9 mouse cellular contexts compared by ENCODE assay signal in the genomic region with DNA sequence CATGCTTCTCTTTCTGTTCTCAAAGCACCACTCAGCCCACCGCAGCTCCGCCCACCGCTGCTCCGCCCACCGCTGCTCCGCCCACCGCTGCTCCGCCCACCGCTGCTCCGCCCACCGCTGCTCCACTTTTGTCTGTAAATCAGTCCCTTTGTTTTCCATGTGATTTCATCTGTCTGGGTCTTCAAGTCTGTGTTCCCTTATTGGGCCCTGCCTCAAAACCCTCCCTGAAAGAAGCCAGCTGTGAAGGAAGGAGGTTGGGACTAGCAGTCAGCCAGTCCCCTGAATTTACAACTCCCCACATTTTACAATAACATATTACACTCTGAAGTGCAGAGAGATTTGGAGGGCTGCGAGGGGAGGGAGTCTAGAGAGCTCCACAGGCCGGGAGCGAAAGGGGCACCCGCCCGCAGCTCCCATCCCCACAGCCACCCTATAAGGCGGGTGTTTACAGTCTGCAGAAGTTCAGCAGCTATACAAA. TPM values are rescaled to one million over a fixed set of nuclear protein-coding genes. Genes with fewer than 3 reads are reported as not detected.
A peak's percentile ranks its signal among the peaks of the same experiment; 100 is the strongest.
DNase-seq lines count a peak whose midpoint lies in the region; ATAC-seq lines count a peak whose summit lies in the region.
"Had no signal": no experiment of that assay in that cellular context is flagged by ENCODE, and none has a peak within 500 bp of the region (broad histone marks: within the 10 kb centered on the region; RNA-seq: fewer than 3 reads in every experiment).

No protein-coding gene starts in this region.

- no peaks in the 10 kb centered on the region for H3K4me1 ChIP-seq in embryonic facial prominence, embryonic 12.5 days
- peaks cover 43% of the 10 kb centered on the region for H3K4me1 ChIP-seq in heart, embryonic 15.5 days (replicated peaks)
- no peaks in the 10 kb centered on the region for H3K4me1 ChIP-seq in neural tube, embryonic 14.5 days (ENCODE audit: control insufficient read depth, insufficient read depth, low read length)

- no peak overlapping the region for H3K4me3 ChIP-seq in embryonic facial prominence, embryonic 12.5 days
- H3K4me3 ChIP-seq in heart, embryonic 15.5 days = no peak overlapping the region
- H3K4me3 ChIP-seq in neural tube, embryonic 14.5 days (ENCODE audit: low read depth, low read length) = no peak overlapping the region

- no peak for ATAC-seq in embryonic facial prominence, embryonic 12.5 days (ENCODE audit: insufficient number of reproducible peaks, insufficient read depth, low FRiP score, low TSS enrichment)
- ATAC-seq in heart, embryonic 15.5 days (replicated peaks; ENCODE audit: insufficient number of reproducible peaks, insufficient read depth, low FRiP score, low read depth) = no peak
- ATAC-seq in neural tube, embryonic 14.5 days (ENCODE audit: low read depth) = peak; percentile 44; the same call in 1 of the 2 replicates
- ATAC-seq in megakaryocyte, adult 5-6 weeks (ENCODE audit: poor library complexity, severe bottlenecking) = no peak

- 12% methylated on average over 17 of the region's 17 CpGs for WGBS in embryonic facial prominence, embryonic 12.5 days
- 30% methylated on average over 17 of the region's 17 CpGs for WGBS in heart, embryonic 15.5 days
- WGBS in neural tube, embryonic 14.5 days = 7% methylated on average over 16 of the region's 17 CpGs

- DNase-seq in gastrocnemius, postnatal 10 days = peak; percentile 71
- DNase-seq in gastrocnemius, adult 18-20 months (ENCODE audit: low spot score) = no peak
- DNase-seq in kidney, postnatal 25 days = peak; percentile 57 to 60
- no peak for DNase-seq in frontal cortex, postnatal 25 days (ENCODE audit: low spot score in 2 of 2)

- H3K27me3 ChIP-seq in embryonic facial prominence, embryonic 12.5 days = 0 out of 2 replicates have a peak, but pooled peaks cover 4% of the 10 kb centered on the region
- H3K27me3 ChIP-seq in heart, embryonic 15.5 days = no peaks in the 10 kb centered on the region
- no peaks in the 10 kb centered on the region for H3K27me3 ChIP-seq in neural tube, embryonic 14.5 days (ENCODE audit: control insufficient read depth, insufficient read depth, low read length)

- H3K9ac ChIP-seq in embryonic facial prominence, embryonic 12.5 days = no peak overlapping the region
- H3K9ac ChIP-seq in heart, embryonic 15.5 days = no peak overlapping the region
- H3K9ac ChIP-seq in neural tube, embryonic 14.5 days (replicated peaks; ENCODE audit: low read depth, low read length) = 0 out of 2 replicates have a peak overlapping the region, but pooled peaks have one; percentile 7

- no peaks in the 10 kb centered on the region for H3K36me3 ChIP-seq in embryonic facial prominence, embryonic 12.5 days
- H3K36me3 ChIP-seq in heart, embryonic 15.5 days = peaks cover 56% of the 10 kb centered on the region
- H3K36me3 ChIP-seq in neural tube, embryonic 14.5 days (ENCODE audit: control insufficient read depth, insufficient read depth, low read length) = no peaks in the 10 kb centered on the region

- peak overlapping the region; percentile 17; the same call in 1 of the 2 replicates for H3K4me2 ChIP-seq in embryonic facial prominence, embryonic 12.5 days (replicated peaks)
- H3K4me2 ChIP-seq in heart, embryonic 15.5 days = no peak overlapping the region
- no peak overlapping the region; the same call in 1 of the 2 replicates for H3K4me2 ChIP-seq in neural tube, embryonic 14.5 days (ENCODE audit: low read depth, low read length)

- no peaks in the 10 kb centered on the region for H3K9me3 ChIP-seq in embryonic facial prominence, embryonic 12.5 days
- H3K9me3 ChIP-seq in heart, embryonic 15.5 days (replicated peaks) = no peaks in the 10 kb centered on the region
- H3K9me3 ChIP-seq in neural tube, embryonic 14.5 days (ENCODE audit: control insufficient read depth, low read length) = no peaks in the 10 kb centered on the region

- H3K27ac ChIP-seq in embryonic facial prominence, embryonic 12.5 days = no peak overlapping the region
- peak overlapping the region; percentile 62 for H3K27ac ChIP-seq in heart, embryonic 15.5 days
- H3K27ac ChIP-seq in neural tube, embryonic 14.5 days (ENCODE audit: low read depth, low read length) = no peak overlapping the region

RNA-seq across cellular contexts. Expression of a gene that starts 18.1 kb away (rescaled TPM):
- total RNA-seq in gastrocnemius, postnatal 10 days (2021) = not detected
- total RNA-seq in gastrocnemius, adult 18-20 months (2021) = not detected
- polyA plus RNA-seq in embryonic facial prominence, embryonic 12.5 days (2016; fragmentation: Nextera tagmentation; extraction: Ambion mirVana) = not detected in 2 replicates
- not detected in 2 replicates for polyA plus RNA-seq in heart, embryonic 15.5 days (2015; fragmentation: Nextera tagmentation; extraction: Ambion mirVana)
- not detected in 2 replicates for polyA plus RNA-seq in neural tube, embryonic 14.5 days (2014; fragmentation: Nextera tagmentation; extraction: Ambion mirVana)
- total RNA-seq in megakaryocyte, adult 5-6 weeks (2015) = not detected in 2 replicates
- not detected in 2 replicates for total RNA-seq in megakaryocyte, adult 5-6 weeks (2017)
- polyA plus RNA-seq: C2C12 had no signal

RNA-seq across cellular contexts. Expression of a gene that starts 37.6 kb away (rescaled TPM):
- 100 to 1,000 TPM in 1 of 2 experiments, 10 to 100 TPM in 1; 92.4 to 102 TPM for total RNA-seq in gastrocnemius, postnatal 10 days (2021)
- total RNA-seq in gastrocnemius, adult 18-20 months (2021) = 10 to 100 TPM; 46.3 to 47.4 TPM
- polyA plus RNA-seq in embryonic facial prominence, embryonic 12.5 days (2016; fragmentation: Nextera tagmentation; extraction: Ambion mirVana) = 71.4 TPM in 2 replicates
- polyA plus RNA-seq in heart, embryonic 15.5 days (2015; fragmentation: Nextera tagmentation; extraction: Ambion mirVana) = 35.5 and 36.2 TPM in 2 replicates
- 26.9 and 29.1 TPM in 2 replicates for polyA plus RNA-seq in neural tube, embryonic 14.5 days (2014; fragmentation: Nextera tagmentation; extraction: Ambion mirVana)
- total RNA-seq in megakaryocyte, adult 5-6 weeks (2015) = 2.5 and 3.2 TPM in 2 replicates
- total RNA-seq in megakaryocyte, adult 5-6 weeks (2017) = 2.3 and 2.6 TPM in 2 replicates

RNA-seq across cellular contexts. Expression of a gene that starts 47.8 kb away (rescaled TPM):
- 1,000 to 10,000 TPM; 1,336 to 1,359 TPM for total RNA-seq in gastrocnemius, postnatal 10 days (2021)
- 1,000 to 10,000 TPM; 2,008 to 2,153 TPM for total RNA-seq in gastrocnemius, adult 18-20 months (2021)
- 1.1 and 1.6 TPM in 2 replicates for polyA plus RNA-seq in embryonic facial prominence, embryonic 12.5 days (2016; fragmentation: Nextera tagmentation; extraction: Ambion mirVana)
- polyA plus RNA-seq in heart, embryonic 15.5 days (2015; fragmentation: Nextera tagmentation; extraction: Ambion mirVana) = 300 and 308 TPM in 2 replicates
- polyA plus RNA-seq in neural tube, embryonic 14.5 days (2014; fragmentation: Nextera tagmentation; extraction: Ambion mirVana) = 0.57 and 0.91 TPM in 2 replicates
- not detected in 2 replicates for total RNA-seq in megakaryocyte, adult 5-6 weeks (2015)
- not detected in 2 replicates for total RNA-seq in megakaryocyte, adult 5-6 weeks (2017)

RNA-seq across cellular contexts. Expression of a gene that starts 59.2 kb away (rescaled TPM):
- not detected for total RNA-seq in gastrocnemius, postnatal 10 days (2021)
- total RNA-seq in gastrocnemius, adult 18-20 months (2021) = not detected
- 0.97 and 1.1 TPM in 2 replicates for polyA plus RNA-seq in embryonic facial prominence, embryonic 12.5 days (2016; fragmentation: Nextera tagmentation; extraction: Ambion mirVana)
- polyA plus RNA-seq in heart, embryonic 15.5 days (2015; fragmentation: Nextera tagmentation; extraction: Ambion mirVana) = 5.0 and 5.6 TPM in 2 replicates
- polyA plus RNA-seq in neural tube, embryonic 14.5 days (2014; fragmentation: Nextera tagmentation; extraction: Ambion mirVana) = not detected in 2 replicates
- not detected in 2 replicates for total RNA-seq in megakaryocyte, adult 5-6 weeks (2015)
- not detected in 2 replicates for total RNA-seq in megakaryocyte, adult 5-6 weeks (2017)
- polyA plus RNA-seq: C2C12 had no signal

Comparison
In these comparisons a context has a peak if more than half of its experiments do, and no peak if none do; other contexts are left out.
1. DNase-seq: peak in gastrocnemius, postnatal 10 days (single experiment) and kidney, postnatal 25 days (2 of 2); none in gastrocnemius, adult 18-20 months (single experiment) and frontal cortex, postnatal 25 days (0 of 2).
2. RNA of a gene that starts 37.6 kb away (total RNA-seq): 92.4 to 102 TPM in gastrocnemius, postnatal 10 days and 46.3 to 47.4 TPM in gastrocnemius, adult 18-20 months; 2.3 to 3.2 TPM in megakaryocyte, adult 5-6 weeks; every median in the first group is over 10 times any median in the second.
3. RNA of a gene that starts 47.8 kb away (total RNA-seq): 2,008 to 2,153 TPM in gastrocnemius, adult 18-20 months and 1,336 to 1,359 TPM in gastrocnemius, postnatal 10 days; not detected in megakaryocyte, adult 5-6 weeks; every median in the first group is over 1,000 times any median in the second.